Mouse (Mus musculus): Measurements from ENCODE around the gene Dnase1l3. TPM values are rescaled to one million over a fixed set of nuclear protein-coding genes. Genes with fewer than 3 reads are reported as not detected.
A peak's percentile ranks its signal among the peaks of the same experiment; 100 is the strongest.

The Dnase1l3 gene
- polyA plus RNA-seq, 2 experiments, result 0.68 to 2.1 TPM

- peak; percentile 26 to 40 (median 38) for DNase-seq (ENCODE audit: low read depth in 3 of 3, low spot score in 3 of 3)
- no peaks in the 10 kb centered on the region for H3K27me3 ChIP-seq (ENCODE audit: control insufficient read depth, insufficient read depth, low read length)
- no peak overlapping the region for H3K9ac ChIP-seq (replicated peaks)
Observed at GRCm38 (mm10) chr14:7952610-7953254, 41.6 kb downstream of the Dnase1l3 start.

GRCm38 (mm10) chr14:7951234-7951633 lies 43.1 kb downstream of the Dnase1l3 start:
- Histone ChIP-seq H3K27me3 (ENCODE audit: control insufficient read depth, insufficient read depth, low read length) (no peaks in the 10 kb centered on the region), H3K4me1 (replicated peaks; ENCODE audit: control insufficient read depth in 2 of 2, insufficient read depth in 2 of 2, low read length in 1 of 2) (peaks cover 0 to 8% of the 10 kb centered on the region in 2 experiments; a peak in 2 of 4 replicates), H3K9ac (replicated peaks) (no peak overlapping the region), H3K4me3 (ENCODE audit: insufficient read depth in 1 of 2, low read depth in 2 of 2, low read length in 2 of 2) (no peak overlapping the region), H3K36me3 (replicated peaks; ENCODE audit: control insufficient read depth, insufficient read depth, low read depth) (no peaks in the 10 kb centered on the region), H3K27ac (no peak overlapping the region), H3K9me3 (ENCODE audit: control insufficient read depth, low read length) (no peaks in the 10 kb centered on the region), H3K4me2 (ENCODE audit: low read depth) (no peak overlapping the region)
- no peak for ATAC-seq (ENCODE audit: insufficient read depth)
- DNase-seq (ENCODE audit: low read depth in 3 of 3, low spot score in 3 of 3), result no peak
- TF ChIP-seq CTCF (IDR thresholded peaks at IDR 0.05; ENCODE audit: low read depth) (no peak), EP300 (IDR thresholded peaks at IDR 0.05; ENCODE audit: low read depth) (no peak)
- 75% methylated on average over 9 of the region's 9 CpGs for WGBS (ENCODE audit: insufficient replicate concordance)

More at GRCm38 (mm10) chr14:7952610-7953254, 41.6 kb downstream of the Dnase1l3 start:
- TF ChIP-seq CTCF (IDR thresholded peaks at IDR 0.05; ENCODE audit: low read depth) (no peak), EP300 (IDR thresholded peaks at IDR 0.05; ENCODE audit: low read depth) (no peak)
- ATAC-seq (ENCODE audit: insufficient read depth), result peak; percentile 72
- H3K27ac ChIP-seq, result no peak overlapping the region
- no peak overlapping the region for H3K4me3 ChIP-seq (ENCODE audit: insufficient read depth in 1 of 2, low read depth in 2 of 2, low read length in 2 of 2)
- peaks cover 0 to 8% of the 10 kb centered on the region in 2 experiments; a peak in 2 of 4 replicates for H3K4me1 ChIP-seq (replicated peaks; ENCODE audit: control insufficient read depth in 2 of 2, insufficient read depth in 2 of 2, low read length in 1 of 2)
- H3K36me3 ChIP-seq (replicated peaks; ENCODE audit: control insufficient read depth, insufficient read depth, low read depth), result no peaks in the 10 kb centered on the region
- 39% methylated on average over 12 of the region's 12 CpGs for WGBS (ENCODE audit: insufficient replicate concordance)
- no peak overlapping the region for H3K4me2 ChIP-seq (ENCODE audit: low read depth)
- no peaks in the 10 kb centered on the region for H3K9me3 ChIP-seq (ENCODE audit: control insufficient read depth, low read length)

GRCm38 (mm10) chr14:7945261-7945660 lies 49.1 kb downstream of the Dnase1l3 start:
- no peak overlapping the region for H3K4me2 ChIP-seq (ENCODE audit: low read depth)
- no peak for ATAC-seq (ENCODE audit: insufficient read depth)
- WGBS (ENCODE audit: insufficient replicate concordance), result 57% methylated on average over 5 of the region's 5 CpGs
- H3K4me3 ChIP-seq (ENCODE audit: insufficient read depth in 1 of 2, low read depth in 2 of 2, low read length in 2 of 2), result no peak overlapping the region
- no peak overlapping the region for H3K27ac ChIP-seq
- H3K9me3 ChIP-seq (ENCODE audit: control insufficient read depth, low read length), result no peaks in the 10 kb centered on the region
- H3K4me1 ChIP-seq (replicated peaks; ENCODE audit: control insufficient read depth in 2 of 2, insufficient read depth in 2 of 2, low read length in 1 of 2), result no peaks in the 10 kb centered on the region
- no peak for TF ChIP-seq EP300 (IDR thresholded peaks at IDR 0.05; ENCODE audit: low read depth)
- no peaks in the 10 kb centered on the region for H3K27me3 ChIP-seq (ENCODE audit: control insufficient read depth, insufficient read depth, low read length)
- H3K9ac ChIP-seq (replicated peaks), result no peak overlapping the region
- no peaks in the 10 kb centered on the region; the same call in 1 of the 2 replicates for H3K36me3 ChIP-seq (replicated peaks; ENCODE audit: control insufficient read depth, insufficient read depth, low read depth)
- no peak for DNase-seq (ENCODE audit: low read depth in 3 of 3, low spot score in 3 of 3)

- Histone ChIP-seq H3K27me3 (ENCODE audit: control insufficient read depth, insufficient read depth, low read length) (no peaks in the 10 kb centered on the region), H3K4me1 (replicated peaks; ENCODE audit: control insufficient read depth in 2 of 2, insufficient read depth in 2 of 2, low read length in 1 of 2) (no peaks in the 10 kb centered on the region), H3K4me2 (ENCODE audit: low read depth) (no peak overlapping the region), H3K4me3 (ENCODE audit: insufficient read depth in 1 of 2, low read depth in 2 of 2, low read length in 2 of 2) (no peak overlapping the region), H3K27ac (no peak overlapping the region), H3K9me3 (ENCODE audit: control insufficient read depth, low read length) (no peaks in the 10 kb centered on the region), H3K9ac (replicated peaks) (no peak overlapping the region), H3K36me3 (replicated peaks; ENCODE audit: control insufficient read depth, insufficient read depth, low read depth) (no peaks in the 10 kb centered on the region; the same call in 1 of the 2 replicates)
- TF ChIP-seq EP300 (IDR thresholded peaks at IDR 0.05; ENCODE audit: low read depth) (no peak), CTCF (IDR thresholded peaks at IDR 0.05; ENCODE audit: low read depth) (peak; percentile 40)
- DNase-seq (ENCODE audit: low read depth in 3 of 3, low spot score in 3 of 3), result no peak
- whole genome bisulfite sequencing (ENCODE audit: insufficient replicate concordance), result 28% methylated on average over 8 of the region's 8 CpGs
- no peak for ATAC-seq (ENCODE audit: insufficient read depth)
Observed at GRCm38 (mm10) chr14:7944349-7945039, 49.9 kb downstream of the Dnase1l3 start.

- DNase-seq (ENCODE audit: low read depth in 3 of 3, low spot score in 3 of 3), result no peak
- H3K27ac ChIP-seq, result no peak overlapping the region
- no peaks in the 10 kb centered on the region for H3K27me3 ChIP-seq (ENCODE audit: control insufficient read depth, insufficient read depth, low read length)
- H3K4me1 ChIP-seq (replicated peaks; ENCODE audit: control insufficient read depth in 2 of 2, insufficient read depth in 2 of 2, low read length in 1 of 2), result no peaks in the 10 kb centered on the region
- no peaks in the 10 kb centered on the region; the same call in 1 of the 2 replicates for H3K36me3 ChIP-seq (replicated peaks; ENCODE audit: control insufficient read depth, insufficient read depth, low read depth)
- H3K4me3 ChIP-seq (ENCODE audit: insufficient read depth in 1 of 2, low read depth in 2 of 2, low read length in 2 of 2), result no peak overlapping the region
- no peak for TF ChIP-seq CTCF (IDR thresholded peaks at IDR 0.05; ENCODE audit: low read depth)
- no peak for TF ChIP-seq EP300 (IDR thresholded peaks at IDR 0.05; ENCODE audit: low read depth)
- H3K9me3 ChIP-seq (ENCODE audit: control insufficient read depth, low read length), result no peaks in the 10 kb centered on the region
- no peak overlapping the region for H3K4me2 ChIP-seq (ENCODE audit: low read depth)
- ATAC-seq (ENCODE audit: insufficient read depth), result no peak
- whole genome bisulfite sequencing (ENCODE audit: insufficient replicate concordance), result 64% methylated on average over 3 of the region's 3 CpGs
- no peak overlapping the region for H3K9ac ChIP-seq (replicated peaks)
Observed at GRCm38 (mm10) chr14:7943801-7944135, 50.6 kb downstream of the Dnase1l3 start.
